Mouse (Mus musculus) G1E (cell line): ENCODE measurements around the gene Wnt10b. TPM values are rescaled to one million over a fixed set of nuclear protein-coding genes. Genes with fewer than 3 reads are reported as not detected.

ENCODE experiments used
- ATAC-seq: 2 replicates; pipeline ENCODE4 v1.8.0; 2016; ENCODE audit warnings: mild to moderate bottlenecking; ENCODE audit not compliant: insufficient number of reproducible peaks, poor library complexity, low FRiP score, severe bottlenecking; ENCODE audit errors: extremely low read depth
- DNase-seq: peaks from one replicate; pipeline ENCODE4 v3.0.0; 2012; ENCODE audit warnings: low spot score
- H3K27me3 ChIP-seq: 2 replicates; pipeline ENCODE4 v1.6.1; 2012; ENCODE audit warnings: mild to moderate bottlenecking, low read length, inconsistent platforms; ENCODE audit not compliant: insufficient read depth
- H3K36me3 ChIP-seq: replicated peaks from 2 replicates; pipeline ENCODE3; 2012; ENCODE audit warnings: mild to moderate bottlenecking, inconsistent platforms
- H3K4me1 ChIP-seq: 2 replicates; pipeline ENCODE4 v1.6.1; 2012; ENCODE audit warnings: low read depth, low read length, inconsistent platforms, mixed read lengths; ENCODE audit not compliant: insufficient read depth
- H3K4me3 ChIP-seq: 2 replicates; pipeline ENCODE4 v1.5.1; 2012; ENCODE audit warnings: low read depth, mild to moderate bottlenecking, inconsistent platforms, low read length, moderate library complexity, mixed read lengths
- H3K9me3 ChIP-seq: replicated peaks from 2 replicates; pipeline ENCODE4 v1.6.1; 2012; ENCODE audit warnings: inconsistent platforms
- CTCF ChIP-seq: IDR thresholded peaks from 2 replicates; pipeline ENCODE4 v1.5.1; 2012; ENCODE audit warnings: low read depth, low read length, inconsistent platforms, mixed read lengths
- GATA1 ChIP-seq: IDR thresholded peaks from 2 replicates; pipeline ENCODE4 v1.6.1; 2012; ENCODE audit warnings: borderline replicate concordance, low read length, inconsistent platforms, mixed read lengths
- GATA2 ChIP-seq: IDR thresholded peaks from 2 replicates; pipeline ENCODE4 v1.6.1; 2012; ENCODE audit warnings: low read depth, low read length, inconsistent platforms, borderline replicate concordance
- POLR2AphosphoS5 ChIP-seq: IDR thresholded peaks from 2 replicates; pipeline ENCODE4 v1.6.1; 2012; ENCODE audit warnings: low read depth, low read length, inconsistent platforms; ENCODE audit not compliant: insufficient replicate concordance
- TAL1 ChIP-seq: conservative IDR thresholded peaks from 2 replicates; pipeline ENCODE4 v1.6.1; 2012; ENCODE audit warnings: low read depth, low read length, inconsistent platforms, mixed read lengths
- polyA plus RNA-seq: library from polyadenylated mRNA; stranded (reverse); fragments of >175 nt; gene quantifications from 2 replicates; pipeline ENCODE4 v1.2.3, GENCODE M21; 2012
- total RNA-seq, 2 experiments: library from RNA; stranded (forward) in 1 of 2; stranded (reverse) in 1 of 2; fragments of 200-1000 nt in 1 of 2; fragments of >200 nt in 1 of 2; fragmentation: Nextera tagmentation in 1 of 2; gene quantifications; 2 replicates each; pipeline ENCODE4 v1.2.3; 2014 to 2017

Wnt10b gene
- total and polyA plus RNA-seq, 3 experiments: 0.05 to 0.27 TPM; not detected in 1

- TF ChIP-seq TAL1 (no peak), POLR2AphosphoS5 (no peak), GATA2 (no peak), GATA1 (no peak), CTCF (no peak)
- no peaks in the 10 kb centered on the region for H3K27me3 ChIP-seq
- H3K4me1 ChIP-seq: peaks cover 74% of the 10 kb centered on the region
- DNase-seq (no peak), ATAC-seq (no peak)
- no peaks in the 10 kb centered on the region for H3K9me3 ChIP-seq
- H3K36me3 ChIP-seq: peaks cover 27% of the 10 kb centered on the region
- H3K4me3 ChIP-seq: no peak overlapping the region
These were observed 48.0 kb downstream of the Wnt10b start for GRCm38 (mm10) chr15:98729791-98730545.

- DNase-seq (no peak), ATAC-seq (no peak)
- Histone ChIP-seq H3K27me3 (no peaks in the 10 kb centered on the region; the same call in 1 of the 2 replicates), H3K9me3 (no peaks in the 10 kb centered on the region), H3K4me1 (peaks cover 64% of the 10 kb centered on the region), H3K4me3 (no peak overlapping the region; the same call in 1 of the 2 replicates), H3K36me3 (peaks cover 30% of the 10 kb centered on the region)
- TF ChIP-seq POLR2AphosphoS5: no peak
- TF ChIP-seq GATA1: no peak
- TF ChIP-seq GATA2: no peak
- no peak for TF ChIP-seq TAL1
- TF ChIP-seq CTCF: no peak
These were observed 49.6 kb downstream of the Wnt10b start for GRCm38 (mm10) chr15:98728366-98728765.

GRCm38 (mm10) chr15:98727443-98728321, 50.3 kb downstream of the Wnt10b start, which contains the start of gene Fkbp11:
Gene Fkbp11 (minus strand): TSS chr15:98728198.
- no peak for TF ChIP-seq POLR2AphosphoS5
- no peak for TF ChIP-seq GATA2
- no peak for TF ChIP-seq TAL1
- no peak for TF ChIP-seq CTCF
- TF ChIP-seq GATA1: no peak
- peak within 1 kb of the TSS; percentile 76 for H3K4me3 ChIP-seq
- DNase-seq (peak; percentile 62), ATAC-seq (peak; percentile 60)
- H3K9me3 ChIP-seq: no peaks in the 10 kb centered on the region
- H3K36me3 ChIP-seq: peaks cover 31% of the 10 kb centered on the region
- peaks cover 60% of the 10 kb centered on the region for H3K4me1 ChIP-seq
- H3K27me3 ChIP-seq: peaks cover 3% of the 10 kb centered on the region; the same call in 1 of the 2 replicates

GRCm38 (mm10) chr15:98726746-98727145, 51.2 kb downstream of the Wnt10b start:
- Histone ChIP-seq H3K36me3 (peaks cover 25% of the 10 kb centered on the region), H3K4me1 (peaks cover 52% of the 10 kb centered on the region), H3K9me3 (no peaks in the 10 kb centered on the region), H3K27me3 (peaks cover 4% of the 10 kb centered on the region; the same call in 1 of the 2 replicates), H3K4me3 (peak overlapping the region; percentile 76)
- DNase-seq (no peak), ATAC-seq (no peak)
- TF ChIP-seq GATA1 (no peak), GATA2 (no peak), POLR2AphosphoS5 (no peak), CTCF (no peak), TAL1 (no peak)

GRCm38 (mm10) chr15:98726079-98726478, 51.9 kb downstream of the Wnt10b start:
- Histone ChIP-seq H3K36me3 (peaks cover 25% of the 10 kb centered on the region), H3K27me3 (peaks cover 4% of the 10 kb centered on the region; the same call in 1 of the 2 replicates), H3K4me1 (peaks cover 50% of the 10 kb centered on the region), H3K4me3 (peak overlapping the region; percentile 76; the same call in 1 of the 2 replicates), H3K9me3 (no peaks in the 10 kb centered on the region)
- ATAC-seq (no peak), DNase-seq (no peak)
- TF ChIP-seq CTCF (no peak), GATA2 (no peak), TAL1 (no peak), GATA1 (no peak), POLR2AphosphoS5 (no peak)
